Comparison of ENCODE assay signal across 18 mouse cellular contexts in genomic region chr4:132494271-132494918, GRCm38 (mm10). TPM values are rescaled to one million over a fixed set of nuclear protein-coding genes. Genes with fewer than 3 reads are reported as not detected.
DNase-seq lines count a peak whose midpoint lies in the region; ATAC-seq and TF ChIP-seq lines count a peak whose summit lies in the region.
"Had no signal": no experiment of that assay in that cellular context is flagged by ENCODE, and none has a peak within 500 bp of the region (broad histone marks: within the 10 kb centered on the region; RNA-seq: fewer than 3 reads in every experiment).

No protein-coding gene starts in this region.

- peaks cover 27% of the 10 kb centered on the region for H3K4me1 ChIP-seq in liver, adult 2 months (ENCODE audit: control insufficient read depth, insufficient read depth, low read length)
- H3K4me1 ChIP-seq in forebrain, embryonic 11.5 days (replicated peaks; ENCODE audit: control insufficient read depth, insufficient read depth, low read length) = no peaks in the 10 kb centered on the region
- H3K4me1 ChIP-seq: midbrain, embryonic 10.5 days had no signal

- no peak overlapping the region for H3K9ac ChIP-seq in liver, adult 2 months (ENCODE audit: low read depth, low read length)
- H3K9ac ChIP-seq in forebrain, embryonic 11.5 days (ENCODE audit: low read length) = no peak overlapping the region
- H3K9ac ChIP-seq: forebrain, postnatal 0 days; heart, embryonic 12.5 days; limb, embryonic 15.5 days had no signal

- no peak for TF ChIP-seq CTCF in liver, adult 2 months (IDR thresholded peaks at IDR 0.05; ENCODE audit: low read depth, low read length)

- no peak overlapping the region for H3K27ac ChIP-seq in liver, adult 2 months (replicated peaks; ENCODE audit: insufficient read depth, low read depth, low read length)
- H3K27ac ChIP-seq in macrophage = peak overlapping the region; percentile 24
- H3K27ac ChIP-seq in forebrain, embryonic 11.5 days (ENCODE audit: low read depth, low read length) = no peak overlapping the region
- H3K27ac ChIP-seq: left cerebral cortex, adult 2 months; limb, embryonic 15.5 days; midbrain, embryonic 10.5 days had no signal

- no peaks in the 10 kb centered on the region for H3K27me3 ChIP-seq in liver, adult 2 months (ENCODE audit: control insufficient read depth, insufficient read depth, low read length)
- no peaks in the 10 kb centered on the region for H3K27me3 ChIP-seq in forebrain, embryonic 11.5 days (ENCODE audit: control insufficient read depth, insufficient read depth, low read length)
- H3K27me3 ChIP-seq: heart, embryonic 12.5 days; limb, embryonic 15.5 days had no signal

- no peak for TF ChIP-seq POLR2A in liver, adult 2 months (IDR thresholded peaks at IDR 0.05; ENCODE audit: extremely low read depth, insufficient read depth, low read length)

- H3K4me2 ChIP-seq in forebrain, embryonic 11.5 days (ENCODE audit: low read depth, low read length, severe bottlenecking) = no peak overlapping the region
- H3K4me2 ChIP-seq: heart, embryonic 12.5 days; limb, embryonic 15.5 days had no signal

- 90% methylated on average over 20 of the region's 20 CpGs for WGBS in liver, adult 2 months
- WGBS in macrophage (ENCODE audit: missing documents) = 14% methylated on average over 20 of the region's 20 CpGs
- WGBS in forebrain, embryonic 11.5 days = 93% methylated on average over 20 of the region's 20 CpGs

- peaks cover 25% of the 10 kb centered on the region; the same call in 1 of the 2 replicates for H3K36me3 ChIP-seq in liver, adult 2 months (ENCODE audit: control insufficient read depth, insufficient read depth, low read length)
- peaks cover 49% of the 10 kb centered on the region for H3K36me3 ChIP-seq in macrophage (ENCODE audit: inconsistent target)
- no peaks in the 10 kb centered on the region; the same call in 1 of the 2 replicates for H3K36me3 ChIP-seq in forebrain, embryonic 11.5 days (ENCODE audit: control insufficient read depth, insufficient read depth, low read length)

- peak; percentile 86 for ATAC-seq in common myeloid progenitor, adult 5-6 weeks (replicated peaks; ENCODE audit: low read depth, poor library complexity, severe bottlenecking)
- ATAC-seq in forebrain, embryonic 11.5 days (replicated peaks; ENCODE audit: low FRiP score) = no peak
- ATAC-seq: forebrain, postnatal 0 days had no signal

- peak; percentile 37 for DNase-seq in liver, adult 2 months (ENCODE audit: extremely low read depth, low read depth, low spot score)
- DNase-seq in liver = no peak
- DNase-seq in B cell, adult 2 months = peak; percentile 61 to 65
- no peak for DNase-seq in cerebellum, adult 9-11 months
- no peak for DNase-seq in forebrain, embryonic 11.5 days (ENCODE audit: low spot score)
- DNase-seq in urinary bladder, postnatal 14 days (ENCODE audit: low spot score) = no peak
- DNase-seq: cerebellum, adult 2 months; embryo, embryonic 11 days; forebrain, postnatal 0 days; gastrocnemius, postnatal 10 days; heart, postnatal 4 days; thymus, adult 18-20 months had no signal

- H3K9me3 ChIP-seq in forebrain, embryonic 11.5 days (ENCODE audit: control insufficient read depth, low read length) = no peaks in the 10 kb centered on the region
- H3K9me3 ChIP-seq: heart, embryonic 12.5 days; limb, embryonic 15.5 days; midbrain, embryonic 10.5 days had no signal

- H3K4me3 ChIP-seq in liver, adult 2 months (ENCODE audit: insufficient read depth, low read depth, low read length) = no peak overlapping the region
- H3K4me3 ChIP-seq in macrophage (ENCODE audit: inconsistent target) = no peak overlapping the region
- no peak overlapping the region for H3K4me3 ChIP-seq in forebrain, embryonic 11.5 days (ENCODE audit: low read depth, low read length)
- H3K4me3 ChIP-seq: heart, embryonic 12.5 days; left cerebral cortex, adult 2 months; limb, embryonic 15.5 days; midbrain, embryonic 10.5 days had no signal

- no peaks in the 10 kb centered on the region for H3K79me2 ChIP-seq in liver, adult 2 months (ENCODE audit: control insufficient read depth, insufficient read depth, low read length)
- no peaks in the 10 kb centered on the region for H3K79me2 ChIP-seq in macrophage (ENCODE audit: inconsistent target)

RNA-seq across cellular contexts. Expression of gene Sesn2, which starts 15.9 kb away (rescaled TPM):
- total RNA-seq in liver, adult 2 months (2014; rRNA removed) = 2.7 and 3.6 TPM in 2 replicates
- 5.5 and 6.0 TPM in 2 replicates for polyA plus RNA-seq in liver, adult 2 months (2012; rRNA removed)
- total RNA-seq in common myeloid progenitor, adult 5-6 weeks (2017) = 1.6 and 3.2 TPM in 2 replicates
- total RNA-seq in macrophage (2018; cell fraction: chromatin; rRNA removed) = 10 to 100 TPM in 16 of 26 experiments, 1 to 10 TPM in 10; 1.3 to 25.9 (median 11.4) TPM
- total RNA-seq in macrophage (2018; cell fraction: cytosol; rRNA removed) = 10 to 100 TPM in 23 of 26 experiments, 1 to 10 TPM in 3; 3.5 to 45.1 (median 25.7) TPM
- 10 to 100 TPM in 21 of 26 experiments, 1 to 10 TPM in 5; 3.2 to 47.9 (median 22.7) TPM for total RNA-seq in macrophage (2018; cell fraction: nucleus; rRNA removed)
- polyA plus RNA-seq in macrophage (2018) = 12.3 to 18.2 TPM (median 13.4 TPM) in 3 replicates
- 9.4 and 9.5 TPM in 2 replicates for polyA plus RNA-seq in forebrain, embryonic 11.5 days (2014; fragmentation: Nextera tagmentation; extraction: Ambion mirVana)

RNA-seq across cellular contexts. Expression of gene Med18, which starts 30.7 kb away (rescaled TPM):
- 3.8 TPM in 2 replicates for total RNA-seq in liver, adult 2 months (2014; rRNA removed)
- polyA plus RNA-seq in liver, adult 2 months (2012; rRNA removed) = 1.0 and 1.4 TPM in 2 replicates
- total RNA-seq in common myeloid progenitor, adult 5-6 weeks (2017) = 16.4 and 17.8 TPM in 2 replicates
- 10 to 100 TPM in 4 of 26 experiments, 1 to 10 TPM in 16, under 1 TPM in 3, not detected in 3; 0.50 to 14.0 (median 5.0) TPM for total RNA-seq in macrophage (2018; cell fraction: chromatin; rRNA removed)
- 1 to 10 TPM in 24 of 26 experiments, under 1 TPM in 2; 0.42 to 6.6 (median 4.5) TPM for total RNA-seq in macrophage (2018; cell fraction: cytosol; rRNA removed)
- total RNA-seq in macrophage (2018; cell fraction: nucleus; rRNA removed) = 10 to 100 TPM in 6 of 26 experiments, 1 to 10 TPM in 18, under 1 TPM in 1, not detected in 1; 0.63 to 13.9 (median 4.1) TPM
- polyA plus RNA-seq in macrophage (2018) = 1.9 to 6.5 TPM (median 4.3 TPM) in 3 replicates
- 27.2 and 31.8 TPM in 2 replicates for polyA plus RNA-seq in forebrain, embryonic 11.5 days (2014; fragmentation: Nextera tagmentation; extraction: Ambion mirVana)

RNA-seq across cellular contexts. Expression of gene Atpif1, which starts 39.1 kb away (rescaled TPM):
- 59.5 and 87.1 TPM in 2 replicates for total RNA-seq in liver, adult 2 months (2014; rRNA removed)
- 25.9 and 26.2 TPM in 2 replicates for polyA plus RNA-seq in liver, adult 2 months (2012; rRNA removed)
- 1,728 and 2,046 TPM in 2 replicates for total RNA-seq in common myeloid progenitor, adult 5-6 weeks (2017)
- total RNA-seq in macrophage (2018; cell fraction: chromatin; rRNA removed) = 100 to 1,000 TPM in 2 of 26 experiments, 10 to 100 TPM in 24; 20.4 to 119 (median 53.5) TPM
- total RNA-seq in macrophage (2018; cell fraction: cytosol; rRNA removed) = 100 to 1,000 TPM; 377 to 989 (median 481) TPM
- total RNA-seq in macrophage (2018; cell fraction: nucleus; rRNA removed) = 100 to 1,000 TPM in 15 of 26 experiments, 10 to 100 TPM in 11; 59.3 to 224 (median 111) TPM
- polyA plus RNA-seq in macrophage (2018) = 516 to 719 TPM (median 630 TPM) in 3 replicates
- 905 and 906 TPM in 2 replicates for polyA plus RNA-seq in forebrain, embryonic 11.5 days (2014; fragmentation: Nextera tagmentation; extraction: Ambion mirVana)

RNA-seq across cellular contexts. Expression of gene Dnajc8, which starts 41.0 kb away (rescaled TPM):
- 17.0 and 26.1 TPM in 2 replicates for total RNA-seq in liver, adult 2 months (2014; rRNA removed)
- polyA plus RNA-seq in liver, adult 2 months (2012; rRNA removed) = 9.7 and 10.4 TPM in 2 replicates
- total RNA-seq in common myeloid progenitor, adult 5-6 weeks (2017) = 412 and 457 TPM in 2 replicates
- total RNA-seq in macrophage (2018; cell fraction: chromatin; rRNA removed) = 100 to 1,000 TPM in 2 of 26 experiments, 10 to 100 TPM in 24; 42.8 to 106 (median 71.4) TPM
- 100 to 1,000 TPM in 5 of 26 experiments, 10 to 100 TPM in 21; 78.3 to 119 (median 90.3) TPM for total RNA-seq in macrophage (2018; cell fraction: cytosol; rRNA removed)
- 10 to 100 TPM; 37.0 to 80.7 (median 58.0) TPM for total RNA-seq in macrophage (2018; cell fraction: nucleus; rRNA removed)
- polyA plus RNA-seq in macrophage (2018) = 98.0 to 366 TPM (median 125 TPM) in 3 replicates
- 208 and 217 TPM in 2 replicates for polyA plus RNA-seq in forebrain, embryonic 11.5 days (2014; fragmentation: Nextera tagmentation; extraction: Ambion mirVana)

Comparison
In these comparisons a context has a peak if more than half of its experiments do, and no peak if none do; other contexts are left out.
1. DNase-seq: peak in liver, adult 2 months (single experiment) and B cell, adult 2 months (2 of 2); none in liver (single experiment), cerebellum, adult 9-11 months (single experiment), forebrain, embryonic 11.5 days (single experiment) and urinary bladder, postnatal 14 days (single experiment).
2. RNA of gene Atpif1, which starts 39.1 kb away (polyA plus RNA-seq): 905 to 906 TPM in forebrain, embryonic 11.5 days and 516 to 719 TPM in macrophage; 25.9 to 26.2 TPM in liver, adult 2 months; every median in the first group is over 10 times any median in the second.